Mouse (Mus musculus) bone marrow, adult 2 months (tissue): Measurements from ENCODE around the gene Lrba.

ENCODE experiments used
- CTCF ChIP-seq: fragments of 200-500 bp; IDR thresholded peaks from 2 replicates; pipeline ENCODE4 v1.5.1; 2011; ENCODE audit warnings: low read length, control low read depth; ENCODE audit not compliant: control insufficient read depth, insufficient read depth
- POLR2A ChIP-seq: fragments of 200-500 bp; IDR thresholded peaks from 2 replicates; pipeline ENCODE4 v1.6.1; 2011; ENCODE audit warnings: low read depth, mild to moderate bottlenecking, control low read depth, low read length, borderline replicate concordance; ENCODE audit not compliant: control insufficient read depth

DNA sequence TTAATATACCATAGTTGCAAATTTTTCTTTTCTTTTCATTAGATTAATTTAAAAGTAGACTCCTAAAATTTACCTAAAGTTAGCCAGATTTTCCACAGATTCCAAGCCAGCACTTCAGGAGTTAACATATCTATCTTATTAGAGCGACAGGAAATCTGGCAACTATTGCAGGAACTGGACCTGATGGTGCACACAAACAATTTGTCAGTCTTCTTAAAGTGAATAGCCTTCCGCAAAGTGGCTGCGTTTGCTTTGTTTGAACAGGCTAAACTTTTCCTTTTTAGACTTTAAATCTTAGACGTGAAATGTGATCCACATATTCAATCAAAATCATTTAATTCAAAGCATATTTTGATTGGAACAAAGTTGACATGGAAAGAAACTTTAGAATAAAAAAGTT is 485.0 kb downstream of the Lrba start:
- TF ChIP-seq POLR2A (no peak), CTCF (no peak)
